Mouse (Mus musculus): ENCODE results near the gene Tcfl5. TPM values are rescaled to one million over a fixed set of nuclear protein-coding genes. Genes with fewer than 3 reads are reported as not detected.

The Tcfl5 gene
- total RNA-seq (2021), result not detected
- long read RNA-seq, experiment 1, result 0 reads
- long read RNA-seq, experiment 2, result 0 reads

DNA sequence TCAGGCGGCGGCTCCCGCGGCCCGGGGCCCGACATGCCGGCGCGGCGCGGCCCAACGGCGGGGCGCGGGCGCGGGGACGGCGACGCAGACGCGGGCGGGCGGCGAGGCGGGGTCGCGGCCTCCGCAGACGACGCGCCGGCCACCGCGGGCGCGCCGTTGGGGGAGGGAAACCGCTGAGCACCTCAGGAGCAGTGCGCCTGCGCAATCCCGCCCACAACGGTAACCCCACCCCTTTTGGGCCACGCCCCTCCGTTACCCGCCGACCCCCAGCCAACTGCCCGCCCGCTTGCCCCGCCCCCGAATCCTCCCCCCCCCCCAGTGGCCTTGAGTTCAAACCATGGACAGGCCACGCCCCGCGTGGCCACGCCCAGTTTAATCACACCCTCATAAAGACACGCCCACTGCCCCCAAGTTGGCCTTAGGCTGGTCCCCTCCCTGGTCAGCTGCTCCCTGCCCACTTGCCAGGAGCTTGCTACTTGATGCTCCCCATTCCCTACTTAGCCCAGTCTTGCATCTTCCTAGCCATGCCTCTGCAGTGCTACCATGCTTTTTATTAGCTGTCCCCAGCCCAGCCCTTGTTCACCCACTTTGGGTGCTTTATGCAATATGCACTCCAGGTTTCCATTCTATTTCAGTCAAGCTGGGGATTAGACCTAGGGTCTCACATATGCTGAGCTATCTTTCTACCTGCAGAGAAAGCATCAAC, at the start of gene Tcfl5:
Gene Tcfl5, minus strand, starts transcription at position 154 of the 706 bp plus-strand sequence.
- no peak for DNase-seq (ENCODE audit: low spot score in 2 of 2)

DNA sequence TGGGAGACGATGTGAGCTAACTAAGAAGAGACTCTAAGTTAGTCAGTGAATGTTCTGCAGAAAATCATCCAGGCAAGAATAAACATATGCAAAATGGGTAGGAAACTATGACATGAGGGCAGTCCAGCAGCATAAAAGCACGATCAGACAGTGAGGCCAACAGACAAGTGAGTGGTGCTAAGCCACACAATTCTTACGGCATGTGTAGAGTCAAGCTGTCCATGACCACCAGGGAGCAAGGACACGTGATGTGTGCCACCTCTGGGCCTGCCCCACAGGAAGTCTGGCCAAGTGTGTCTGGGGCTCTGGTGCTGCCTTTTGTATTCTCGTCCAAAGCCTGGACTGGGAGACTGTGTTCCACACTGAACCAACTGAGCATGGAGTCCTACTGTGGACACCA, 47.3 kb upstream of the Tcfl5 start:
- no peak for DNase-seq (ENCODE audit: low spot score in 2 of 2)

DNA sequence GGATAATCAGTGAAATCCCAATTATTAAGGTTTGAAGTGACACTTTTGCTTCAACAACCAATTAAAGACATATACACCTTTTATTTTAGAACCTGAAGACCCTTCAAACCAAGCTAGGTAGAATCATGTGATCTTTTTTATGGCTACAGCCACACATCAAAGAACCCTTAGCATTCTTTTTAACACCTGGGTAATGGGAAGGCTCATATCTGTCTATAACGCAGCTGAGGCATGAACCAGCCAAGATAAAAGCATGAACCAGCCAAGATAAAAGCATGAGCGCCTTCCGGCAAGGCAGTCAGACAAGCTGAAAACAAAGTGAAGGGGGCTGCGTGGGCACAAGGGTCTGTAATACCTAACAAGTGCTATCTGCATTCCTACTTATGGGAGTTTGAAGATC, 41.5 kb upstream of the Tcfl5 start:
- no peak for DNase-seq (ENCODE audit: low spot score in 2 of 2)

DNA sequence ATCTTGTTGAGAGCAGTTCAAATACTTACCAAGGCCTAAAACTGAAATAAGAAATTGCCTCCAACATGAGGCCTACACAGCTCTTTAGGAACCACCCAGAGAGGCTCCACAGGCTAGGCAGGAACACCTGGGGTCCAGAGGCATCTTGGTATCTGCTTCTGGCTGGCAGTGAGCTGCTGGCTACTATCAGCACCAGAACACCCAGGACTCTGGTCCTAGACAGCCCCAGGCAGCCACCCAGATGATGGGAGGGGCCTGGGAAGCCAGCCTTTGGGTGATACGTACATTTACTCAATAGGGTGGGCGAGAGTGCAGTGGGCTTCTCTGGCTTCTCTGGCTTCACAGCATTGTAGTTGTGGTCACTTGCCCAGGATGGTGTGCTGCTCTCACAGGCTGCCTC, 41.0 kb upstream of the Tcfl5 start:
- no peak for DNase-seq (ENCODE audit: low spot score in 2 of 2)

DNA sequence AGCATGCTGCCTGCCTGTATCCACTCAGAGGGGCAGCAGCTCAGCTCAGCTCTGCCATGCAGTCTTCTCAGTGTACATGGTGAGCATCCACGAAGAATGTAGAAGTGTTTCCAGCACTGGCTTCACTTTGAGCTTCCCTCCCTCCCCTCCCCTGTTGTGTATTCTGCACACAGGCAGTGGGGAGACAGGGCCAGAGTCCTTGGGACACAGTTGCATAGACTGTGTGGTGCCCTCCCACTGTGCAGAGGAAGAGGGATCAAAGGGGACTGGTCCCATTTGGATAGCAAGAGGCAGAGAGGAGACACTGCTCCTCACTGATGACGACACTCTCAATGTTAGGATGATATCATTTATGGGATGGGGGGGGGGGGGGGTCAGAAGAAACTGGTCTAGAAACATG, 38.7 kb upstream of the Tcfl5 start:
- DNase-seq (ENCODE audit: low spot score in 2 of 2), result no peak

DNA sequence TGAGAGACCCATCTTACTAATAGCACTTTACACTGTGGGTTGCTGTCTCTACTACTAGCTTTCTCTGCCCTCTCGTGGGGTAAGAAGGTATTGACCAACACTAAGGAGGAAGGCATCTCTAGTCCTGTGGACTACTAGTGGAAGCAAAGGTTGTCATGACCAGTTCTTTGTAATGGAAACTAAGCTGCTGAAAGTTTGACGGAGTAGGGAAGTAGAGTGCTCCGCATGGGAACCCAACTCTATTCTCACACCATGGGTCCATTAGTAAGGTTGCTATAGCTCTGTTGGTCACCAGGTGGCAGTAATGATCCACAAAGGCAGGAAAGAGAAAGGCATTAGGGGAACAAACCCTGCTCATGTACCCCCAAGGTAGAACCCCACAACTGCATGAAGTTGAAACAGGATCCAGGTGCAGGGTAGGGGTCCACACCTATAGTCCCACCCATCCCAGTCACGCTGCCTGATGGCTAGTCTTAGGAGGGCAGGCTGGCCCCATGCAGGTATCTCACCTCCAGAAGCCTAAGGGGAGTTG, 36.2 kb upstream of the Tcfl5 start:
- peak; percentile 57 to 67 for DNase-seq (ENCODE audit: low spot score in 2 of 2)

DNA sequence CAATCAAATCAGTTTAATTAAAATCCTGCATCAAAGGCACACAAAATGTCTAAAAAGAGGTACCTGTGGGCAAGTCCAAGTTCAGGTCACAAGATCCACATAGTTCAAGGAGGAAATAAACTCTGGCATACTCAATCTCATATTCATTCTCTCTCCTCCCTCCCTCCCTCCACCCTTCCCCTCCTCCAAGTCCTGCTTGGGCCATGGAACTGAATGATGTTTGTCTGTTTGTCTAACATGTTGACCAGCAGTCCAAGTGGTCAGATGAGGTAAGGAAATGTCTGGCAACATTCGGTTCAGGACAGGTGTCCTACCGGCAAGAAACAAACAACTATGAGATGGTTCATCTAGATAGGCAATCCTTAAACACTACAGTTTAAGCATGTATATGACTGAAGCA, 34.2 kb upstream of the Tcfl5 start:
- DNase-seq (ENCODE audit: low spot score in 2 of 2), result no peak

DNA sequence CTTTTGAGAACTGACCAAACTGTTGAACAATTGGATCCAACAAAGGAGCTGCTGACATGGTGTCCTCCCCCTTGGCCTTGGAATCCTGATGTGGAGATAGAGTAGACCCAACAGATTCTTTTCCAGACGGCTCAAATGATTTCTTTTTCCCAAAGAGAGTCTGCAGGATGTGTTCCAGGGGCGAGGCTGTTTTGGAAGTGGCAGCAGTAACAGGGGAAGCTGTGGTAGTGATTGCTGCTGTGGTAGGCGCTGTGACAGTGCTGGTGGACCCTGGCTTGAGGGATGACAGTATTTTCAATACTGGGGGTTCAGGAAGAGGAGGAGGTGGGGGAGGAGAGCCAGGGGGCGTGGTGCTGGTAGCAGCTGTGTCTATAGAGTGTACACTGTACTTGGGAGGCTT, 19.5 kb upstream of the Tcfl5 start:
- DNase-seq (ENCODE audit: low spot score in 2 of 2), result no peak

DNA sequence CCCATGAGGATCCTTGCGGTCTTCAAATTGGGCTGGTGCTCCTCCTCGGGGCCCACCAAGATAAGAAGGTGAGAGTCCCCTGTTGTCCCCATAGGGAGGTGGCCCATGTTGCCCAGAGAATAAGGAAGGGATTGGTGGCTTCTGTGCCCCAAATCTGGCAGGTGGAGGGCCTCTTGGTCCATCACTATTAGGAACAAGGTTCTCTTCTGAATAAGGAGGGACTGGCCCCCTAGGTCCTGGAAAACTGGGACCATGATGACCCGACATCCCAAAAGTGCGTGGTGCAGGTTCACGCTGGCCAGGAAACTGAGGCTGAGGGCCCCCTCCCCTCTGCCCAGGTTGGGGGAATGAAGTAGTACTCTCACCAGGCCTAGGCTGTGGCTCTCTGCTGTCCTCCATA, 18.0 kb upstream of the Tcfl5 start:
- DNase-seq (ENCODE audit: low spot score in 2 of 2), result no peak

DNA sequence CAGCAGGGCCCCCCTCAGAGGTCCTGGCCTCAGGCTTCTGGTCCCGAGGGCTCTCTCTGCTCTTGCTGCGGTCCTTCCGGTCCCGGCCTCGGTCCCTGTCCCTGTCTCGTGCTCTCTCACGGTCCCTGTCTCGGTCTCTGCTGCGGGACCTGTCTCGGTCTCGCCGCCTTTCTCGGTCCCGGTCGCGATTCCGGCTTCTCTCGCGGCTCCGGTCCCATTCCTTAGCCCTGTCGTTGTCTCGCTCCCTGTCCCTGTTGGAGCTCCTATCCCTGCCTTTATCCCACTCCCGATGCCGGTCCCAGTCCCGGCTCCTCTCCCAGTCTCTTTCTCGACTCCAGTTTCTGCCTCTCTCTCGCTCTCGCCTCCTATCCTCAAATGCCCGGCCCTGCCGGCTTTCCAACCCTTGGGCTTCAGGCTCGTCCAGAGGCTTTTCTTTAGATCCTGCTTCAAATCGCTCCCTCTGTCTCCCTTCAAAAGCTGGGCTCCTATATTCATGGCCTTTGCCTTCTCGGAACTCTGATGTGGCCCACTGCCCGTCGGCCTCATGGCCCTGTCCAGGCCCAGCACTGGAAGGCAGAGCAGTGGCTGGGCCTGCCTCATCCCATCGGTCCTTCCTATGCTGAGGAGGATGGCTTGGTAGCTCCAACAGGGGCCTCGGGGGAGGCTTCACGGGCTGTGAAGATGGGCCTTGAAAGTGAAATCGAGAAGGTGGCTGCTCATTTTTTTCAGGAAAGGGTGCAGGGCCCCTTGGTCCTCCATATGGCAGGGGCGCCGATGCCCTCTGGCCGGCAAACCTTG, 17.0 kb upstream of the Tcfl5 start:
- no peak for DNase-seq (ENCODE audit: low spot score in 2 of 2)

DNA sequence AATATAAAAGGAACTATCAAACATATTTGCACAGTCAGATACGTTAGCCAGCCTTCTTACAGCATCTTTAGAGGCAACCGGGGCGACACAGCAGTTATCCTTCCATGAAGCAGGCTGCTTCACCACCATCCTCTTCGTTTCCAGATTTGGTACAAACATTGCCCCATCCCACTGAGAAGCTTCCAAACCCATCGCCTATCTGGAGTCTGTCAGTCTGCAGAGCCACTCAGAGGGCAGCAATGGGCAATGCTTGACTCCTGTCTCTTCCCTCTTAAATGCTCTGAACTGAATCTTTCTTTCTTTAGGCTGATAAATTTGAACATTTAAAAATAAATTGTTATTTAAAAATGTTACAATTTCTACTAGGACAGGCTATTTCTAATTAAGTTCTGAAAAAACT, 15.9 kb upstream of the Tcfl5 start:
- no peak for DNase-seq (ENCODE audit: low spot score in 2 of 2)

DNA sequence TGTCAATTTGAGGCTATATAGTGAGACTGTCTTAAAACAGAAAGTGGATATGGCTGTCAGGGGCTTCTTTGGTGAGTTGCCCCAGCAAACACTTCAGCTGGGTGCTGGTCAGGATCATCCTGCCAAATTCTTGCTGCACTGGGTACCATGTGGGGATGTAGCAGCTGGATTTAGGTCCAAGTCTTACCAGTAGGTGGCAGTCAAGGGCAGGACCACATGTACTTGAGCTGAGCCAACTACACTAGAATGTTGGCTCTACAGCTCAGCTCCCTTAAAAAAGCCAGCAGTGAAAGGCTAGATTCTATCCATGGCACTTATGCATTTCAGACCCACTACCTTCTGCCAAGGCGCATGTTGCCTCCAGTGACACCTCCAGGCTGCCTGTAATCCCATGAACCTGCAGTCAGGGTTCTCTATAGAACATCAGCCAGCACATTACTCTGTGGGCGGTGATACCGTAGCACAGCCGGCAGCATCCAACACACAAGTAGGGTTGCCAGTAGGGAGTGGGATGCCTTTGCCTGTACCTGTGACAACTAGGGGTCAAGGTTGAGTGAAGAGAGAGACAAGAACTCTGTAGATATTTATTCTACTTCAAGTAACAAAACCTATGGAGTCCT, 15.0 kb upstream of the Tcfl5 start:
- peak; percentile 61 to 63 for DNase-seq (ENCODE audit: low spot score in 2 of 2)

DNA sequence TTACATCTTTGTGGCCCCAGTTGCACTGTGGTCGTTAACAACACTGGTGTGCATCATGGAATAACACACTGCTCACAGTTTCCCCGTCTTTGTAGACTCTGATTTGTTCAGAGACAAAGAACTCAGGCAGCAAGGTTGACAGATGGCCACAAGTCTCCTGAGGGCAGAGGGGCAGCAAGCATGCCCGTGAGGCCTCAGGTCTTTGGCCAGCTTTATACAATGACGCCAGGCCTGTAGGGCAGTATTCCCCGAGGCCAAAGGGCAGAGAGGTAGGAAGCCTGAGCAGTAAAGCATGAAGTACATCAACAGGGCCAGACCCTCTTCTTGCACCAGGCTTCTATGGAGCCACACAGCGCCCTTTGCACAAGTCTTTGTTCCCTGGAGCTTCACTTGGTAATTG, 12.6 kb upstream of the Tcfl5 start:
- DNase-seq (ENCODE audit: low spot score in 2 of 2), result no peak

DNA sequence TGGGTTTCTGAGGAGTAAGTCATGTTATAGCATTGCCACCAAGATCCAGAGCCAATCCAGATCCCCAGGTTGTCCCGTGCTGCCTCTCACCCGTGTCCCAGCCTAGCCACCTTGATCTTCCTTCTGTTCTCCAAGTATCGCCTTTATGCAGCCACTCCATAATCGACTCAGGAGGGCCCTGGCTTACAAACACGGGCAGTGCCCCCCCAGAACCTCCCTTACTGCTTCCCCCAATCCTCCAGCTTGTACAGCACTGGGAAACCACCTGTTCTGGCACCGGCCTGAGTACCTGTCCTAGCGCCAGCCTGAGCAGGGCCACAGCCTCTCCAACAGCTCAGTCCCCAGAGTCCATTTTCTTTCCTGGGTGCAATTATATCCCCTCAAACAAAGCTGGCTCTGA, 12.2 kb upstream of the Tcfl5 start:
- no peak for DNase-seq (ENCODE audit: low spot score in 2 of 2)

DNA sequence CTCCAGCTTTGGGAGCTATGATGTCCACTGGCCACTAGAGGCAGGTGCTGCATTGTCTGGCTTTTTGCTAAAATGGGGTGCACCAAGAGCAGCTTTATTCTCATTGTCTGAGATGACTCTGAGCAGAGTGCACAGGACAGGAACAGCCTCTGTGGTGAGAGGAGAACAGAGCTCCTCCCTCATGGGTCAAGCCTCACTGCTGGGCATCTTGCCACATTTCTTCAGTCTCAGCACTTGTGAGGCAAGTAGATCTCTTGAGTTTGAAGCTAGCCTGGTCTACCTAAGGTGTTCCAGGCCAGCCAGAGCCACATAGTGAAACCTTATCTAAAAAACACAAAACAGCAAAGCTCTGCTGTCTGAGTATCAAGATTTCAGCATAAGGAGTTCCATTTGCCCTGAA, 4.3 kb upstream of the Tcfl5 start:
- DNase-seq (ENCODE audit: low spot score in 2 of 2), result no peak

DNA sequence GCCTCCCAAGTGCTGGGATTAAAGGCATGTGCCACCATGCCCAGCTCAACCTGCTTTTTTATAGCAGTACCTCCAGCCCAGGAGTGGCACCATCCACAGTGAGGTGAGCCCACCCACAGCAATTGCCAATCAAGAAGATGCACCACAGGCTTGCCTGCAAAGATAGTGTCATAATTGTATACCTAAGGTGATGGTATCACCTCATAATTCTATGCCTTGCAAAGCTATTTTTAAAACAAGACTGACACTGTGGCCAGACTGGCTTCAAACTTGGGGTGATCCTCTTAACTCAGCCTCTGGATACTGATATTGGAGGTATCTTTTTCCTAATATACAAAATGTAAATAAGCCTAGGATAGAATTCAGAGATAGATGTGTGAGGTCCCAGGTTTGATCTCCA, 1.1 kb upstream of the Tcfl5 start:
- DNase-seq (ENCODE audit: low spot score in 2 of 2), result no peak

DNA sequence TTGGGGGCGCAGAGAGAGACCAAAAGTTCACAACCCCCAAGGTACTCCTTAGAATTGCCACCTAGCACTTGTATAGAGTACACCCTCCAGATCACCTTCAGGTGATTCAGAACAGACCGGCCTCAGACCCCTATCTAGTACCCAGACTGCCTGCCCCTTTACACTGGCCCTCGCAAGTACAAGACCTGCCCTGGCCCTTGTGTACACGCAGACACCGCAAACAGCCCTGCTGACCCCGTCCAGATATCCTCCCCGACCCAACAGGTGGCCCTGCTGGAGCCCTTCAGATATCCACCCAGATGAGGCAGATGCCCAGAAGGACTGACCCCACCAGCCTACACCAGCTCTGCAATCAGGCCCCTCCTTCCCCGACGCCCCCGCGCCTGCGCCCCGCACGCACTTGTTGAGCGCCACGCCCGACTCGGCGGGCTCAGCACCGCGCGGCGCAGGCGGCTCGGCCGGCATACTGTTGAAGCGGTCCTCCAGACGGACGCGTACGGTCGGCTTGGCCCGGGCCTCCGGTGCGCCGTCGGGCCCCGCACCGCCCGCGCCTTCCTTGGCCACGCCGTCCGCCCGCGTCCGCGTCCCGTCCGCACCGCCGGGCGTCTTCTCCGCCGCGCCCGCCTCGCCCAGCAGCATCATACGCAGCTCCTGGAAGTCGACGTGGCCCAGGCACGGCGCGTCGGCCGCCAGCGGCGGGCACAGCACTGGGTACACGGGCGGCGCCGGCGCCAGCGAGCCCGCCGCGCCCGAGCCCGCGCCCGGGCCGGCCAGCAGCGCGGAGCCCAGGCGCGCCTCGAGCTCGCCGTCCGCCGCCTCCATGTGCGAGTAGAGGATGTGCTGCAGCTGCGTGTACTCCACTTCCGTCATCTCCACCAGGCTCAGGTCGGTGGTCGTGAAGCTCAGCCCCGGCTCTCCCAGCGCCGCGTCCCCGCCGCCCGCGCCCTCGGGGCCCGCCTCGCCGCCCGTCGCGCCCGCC, 643 bp downstream of the Tcfl5 start:
- DNase-seq (ENCODE audit: low spot score in 2 of 2), result no peak

DNA sequence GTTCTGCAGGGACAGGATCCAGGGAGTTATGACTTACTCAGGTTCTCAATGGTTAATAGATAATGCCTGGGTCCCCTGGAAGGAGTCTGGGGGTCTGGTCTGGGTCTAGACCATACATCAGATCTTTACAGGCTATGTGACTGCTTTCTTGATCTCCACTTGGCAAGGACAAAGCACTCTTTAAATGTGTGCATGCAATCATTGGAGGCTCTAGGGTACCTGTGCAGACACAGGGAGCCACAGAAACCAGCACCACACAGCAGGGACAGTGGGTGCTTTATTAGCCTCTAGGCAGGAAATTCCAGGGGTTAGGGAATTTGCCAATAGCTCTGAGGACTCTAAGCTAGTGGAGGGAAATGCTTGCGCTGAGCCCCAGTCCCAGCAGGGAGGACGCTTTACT, 30.6 kb downstream of the Tcfl5 start:
- DNase-seq (ENCODE audit: low spot score in 2 of 2), result no peak

DNA sequence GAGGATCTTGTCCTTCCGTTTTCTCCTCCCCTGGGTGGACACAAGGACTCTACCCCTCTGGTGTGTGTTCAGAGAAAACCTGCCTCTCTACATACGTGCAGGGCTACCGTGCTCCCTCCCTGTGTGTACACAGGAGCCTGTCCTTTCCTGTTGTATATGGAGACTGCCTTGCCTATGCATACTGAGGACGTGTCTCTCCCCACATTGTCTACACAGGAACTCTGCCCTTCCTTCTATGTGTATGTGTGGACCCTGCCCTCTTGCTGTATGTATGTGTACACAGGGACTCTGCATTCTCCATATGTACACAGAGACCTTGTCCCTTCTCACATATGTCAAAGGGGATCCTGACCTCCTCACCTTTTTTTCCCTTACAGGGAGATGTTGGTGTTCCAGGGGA, 32.2 kb downstream of the Tcfl5 start:
- no peak for DNase-seq (ENCODE audit: low spot score in 2 of 2)

DNA sequence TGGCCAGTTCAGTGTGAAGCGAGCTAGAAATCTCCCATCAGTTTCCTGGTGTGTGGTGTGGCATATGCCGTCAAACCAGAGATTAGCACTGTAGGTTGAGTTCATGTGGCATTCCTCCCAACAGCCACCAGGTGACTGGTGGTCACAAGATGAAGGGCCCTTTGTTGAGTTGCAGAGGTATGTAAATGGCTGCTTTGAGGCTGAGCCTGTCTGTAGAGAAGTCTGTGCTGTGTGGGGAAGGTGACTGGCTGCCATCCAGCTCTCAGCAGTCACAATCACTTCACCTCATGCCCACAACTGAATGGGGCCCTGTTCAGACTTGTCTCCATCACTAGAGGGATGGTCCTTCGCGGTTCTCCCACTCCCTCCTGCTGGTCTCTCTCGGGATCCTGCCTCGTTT, 37.7 kb downstream of the Tcfl5 start:
- no peak for DNase-seq (ENCODE audit: low spot score in 2 of 2)

DNA sequence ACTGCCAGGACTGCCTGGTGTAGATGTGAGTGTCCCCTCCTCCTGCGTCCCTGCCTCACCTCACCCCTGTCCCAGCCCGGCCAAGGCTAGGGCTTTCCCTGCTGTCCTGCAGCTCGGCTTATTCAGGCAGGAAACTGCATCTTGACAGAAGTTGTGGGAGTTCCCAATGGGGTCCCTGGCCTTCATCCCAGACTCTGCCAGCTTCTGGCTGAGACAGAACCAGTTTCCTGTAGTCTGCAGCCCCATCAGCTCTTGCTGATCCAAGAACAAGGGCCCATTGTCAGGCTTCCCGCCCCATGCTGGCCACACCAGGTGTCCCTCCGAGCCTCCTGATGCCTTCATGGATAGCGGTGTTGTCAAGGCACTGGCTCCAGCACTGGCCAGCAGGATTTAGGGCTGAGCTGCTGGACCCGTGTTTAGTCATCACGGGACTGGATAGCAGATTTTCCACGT, 41.9 kb downstream of the Tcfl5 start:
- no peak for DNase-seq (ENCODE audit: low spot score in 2 of 2)
